Mouse (Mus musculus): Measurements from ENCODE around the gene Plekha1.

- TF ChIP-seq POLR2A (IDR thresholded peaks at IDR 0.05; ENCODE audit: borderline replicate concordance, extremely low read depth, insufficient read depth, insufficient read length, poor library complexity, severe bottlenecking) = no peak
- TF ChIP-seq CTCF (IDR thresholded peaks at IDR 0.05; ENCODE audit: borderline replicate concordance, extremely low read depth, insufficient read depth, insufficient read length) = peak; percentile 70; the same call in 1 of the 2 replicates
Measured at GRCm38 (mm10) chr7:130827431-130827830, 38.1 kb upstream of the Plekha1 start.
